Mouse (Mus musculus) 3134 (cell line): ENCODE measurements around the gene Trmt13.
"Not testable (repeated sequence)": the region's sequence is repeated elsewhere in the genome, so short reads cannot be mapped to it uniquely, and the experiment has no call there.

Source experiments
- DNase-seq: peaks from one replicate; pipeline ENCODE4 v3.0.0-alpha.2; 2011; ENCODE audit warnings: low spot score; ENCODE audit not compliant: insufficient read length; ENCODE audit errors: extremely low read depth

Trmt13 gene

DNA sequence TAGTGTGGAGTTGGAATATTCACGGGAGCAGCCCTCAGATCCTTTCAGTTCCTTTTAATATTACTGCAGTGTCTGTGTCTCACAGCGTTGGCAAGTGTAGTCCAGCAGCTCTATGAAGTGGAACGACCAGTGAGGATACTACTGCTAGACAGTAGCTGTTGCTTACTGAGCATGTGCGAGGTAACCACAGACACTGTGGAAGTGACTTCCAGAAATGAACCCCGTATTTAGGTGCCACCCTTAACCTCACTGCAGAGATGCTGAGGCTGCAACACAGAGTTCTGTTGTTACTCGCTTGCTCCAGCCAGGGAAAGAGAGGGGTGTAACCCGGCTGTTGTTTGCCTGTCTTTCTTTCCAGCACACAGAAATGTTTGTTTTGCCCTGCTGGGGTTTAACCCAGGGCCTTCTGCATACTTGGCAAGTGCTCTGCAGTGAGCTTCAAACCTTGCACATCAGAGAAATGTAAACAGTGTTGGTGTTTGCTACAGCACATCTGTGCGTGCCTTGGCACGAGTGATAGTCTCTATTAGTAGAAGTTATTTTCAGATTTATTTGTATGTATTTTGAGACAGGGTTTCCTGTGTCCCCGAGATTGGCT, at the start of gene Trmt13:
TSS of gene Trmt13 (minus strand) at position 293 of the 598 bp plus-strand sequence.
- no peak for DNase-seq

DNA sequence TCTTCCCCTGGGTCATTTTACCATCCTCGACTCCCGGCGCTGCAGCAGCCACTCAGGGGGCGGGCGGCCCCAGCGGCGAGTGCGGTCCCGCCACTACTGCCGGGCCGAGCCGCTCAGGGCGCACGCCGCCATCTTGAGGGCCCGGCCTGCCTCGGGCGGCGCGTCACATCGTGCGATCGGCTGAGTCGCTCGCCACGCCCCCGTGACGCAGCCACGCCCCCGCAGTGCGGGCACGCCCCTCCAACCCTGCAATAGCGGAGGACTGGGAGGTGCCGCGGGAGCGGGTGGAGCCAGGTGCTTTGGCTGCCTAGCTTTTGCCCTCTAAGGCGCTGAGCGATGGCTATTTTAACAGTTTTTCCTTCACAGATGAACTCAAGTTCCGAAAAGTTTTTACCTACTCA, 48.1 kb upstream of the Trmt13 start, which contains the start of gene Mfsd14a:
TSS of gene Mfsd14a (minus strand) at position 215 of the 401 bp plus-strand sequence.
- peak; percentile 98 for DNase-seq

DNA sequence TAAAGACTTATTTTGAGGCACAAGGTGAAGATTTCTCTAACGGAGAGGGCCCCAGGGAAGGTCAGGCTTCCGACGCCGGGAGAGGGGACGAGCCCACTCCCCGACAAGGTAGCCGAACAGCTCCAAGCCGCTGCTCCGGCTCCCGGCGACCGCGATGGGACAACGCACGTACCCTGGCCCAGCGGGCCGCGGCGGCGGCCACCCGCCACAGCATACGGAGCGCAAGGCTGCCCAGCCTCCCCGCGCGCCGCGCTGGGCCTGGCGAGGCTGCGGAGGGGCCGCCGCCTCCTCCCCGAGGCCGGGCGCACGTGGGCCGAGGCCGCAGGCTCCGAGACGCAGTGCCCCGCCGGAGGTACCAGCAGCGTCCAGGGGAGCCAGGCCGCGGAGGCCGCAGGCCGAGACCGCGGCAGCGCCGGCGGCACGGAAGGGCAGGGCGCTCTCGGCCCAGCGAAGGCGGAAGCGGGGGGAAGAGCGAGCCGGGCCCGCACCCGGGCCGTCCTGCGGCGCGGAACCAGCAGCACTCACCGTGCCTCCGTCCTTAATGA, 47.6 kb upstream of the Trmt13 start:
- DNase-seq: no peak

DNA sequence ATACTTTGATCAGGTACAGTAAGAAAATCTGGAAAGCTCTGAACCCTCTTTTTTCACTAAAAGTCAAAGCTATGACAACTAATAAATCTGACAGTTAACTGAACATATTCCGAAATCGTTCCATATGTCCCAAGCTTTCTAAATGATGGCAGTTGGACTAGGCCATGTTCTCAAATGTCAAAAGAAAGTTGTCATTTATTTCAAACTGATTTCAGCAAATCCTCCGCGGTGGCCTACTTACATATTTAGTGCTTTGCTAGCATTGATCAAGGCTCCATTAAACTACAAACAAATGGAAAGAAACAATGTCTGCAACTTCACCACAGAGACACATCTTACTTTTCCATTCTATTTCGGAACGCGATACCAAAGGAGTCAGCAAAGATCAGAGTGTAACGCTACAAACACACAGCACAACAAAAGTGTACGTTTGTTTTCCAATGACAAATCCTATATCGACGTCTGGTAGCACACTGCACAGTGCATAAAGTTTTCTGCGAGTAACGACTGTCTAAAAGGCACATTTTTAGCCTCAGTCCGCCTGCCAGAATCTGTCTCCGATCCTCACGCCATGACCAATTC, 47.0 kb upstream of the Trmt13 start:
- no peak for DNase-seq

DNA sequence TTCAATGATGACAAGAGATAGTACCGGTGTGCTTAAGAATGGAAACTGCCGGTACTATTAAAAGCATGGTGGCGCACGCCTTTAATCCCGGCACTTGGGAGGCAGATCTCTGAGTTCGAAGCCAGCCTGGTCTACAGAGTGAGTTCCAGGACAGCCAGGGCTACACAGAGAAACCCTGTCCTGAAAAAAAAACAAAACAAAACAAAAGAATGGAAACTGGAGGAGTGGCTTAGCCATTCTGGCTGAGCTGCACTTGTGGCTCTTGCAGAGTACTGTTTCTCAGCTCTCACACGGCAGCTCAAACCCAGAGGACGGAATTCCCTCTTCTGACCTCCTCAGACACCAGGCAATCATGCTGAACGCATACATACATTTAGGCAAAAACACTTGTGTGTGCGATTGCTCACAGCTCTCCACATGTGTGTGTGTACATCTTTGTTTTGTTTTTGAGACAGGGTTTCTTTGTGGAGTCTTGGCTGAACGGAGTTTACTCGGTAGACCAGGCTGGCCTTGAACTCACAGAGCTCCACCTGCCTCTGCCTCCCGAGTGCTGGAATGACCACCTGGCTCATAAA, 45.6 kb upstream of the Trmt13 start:
- no peak for DNase-seq

DNA sequence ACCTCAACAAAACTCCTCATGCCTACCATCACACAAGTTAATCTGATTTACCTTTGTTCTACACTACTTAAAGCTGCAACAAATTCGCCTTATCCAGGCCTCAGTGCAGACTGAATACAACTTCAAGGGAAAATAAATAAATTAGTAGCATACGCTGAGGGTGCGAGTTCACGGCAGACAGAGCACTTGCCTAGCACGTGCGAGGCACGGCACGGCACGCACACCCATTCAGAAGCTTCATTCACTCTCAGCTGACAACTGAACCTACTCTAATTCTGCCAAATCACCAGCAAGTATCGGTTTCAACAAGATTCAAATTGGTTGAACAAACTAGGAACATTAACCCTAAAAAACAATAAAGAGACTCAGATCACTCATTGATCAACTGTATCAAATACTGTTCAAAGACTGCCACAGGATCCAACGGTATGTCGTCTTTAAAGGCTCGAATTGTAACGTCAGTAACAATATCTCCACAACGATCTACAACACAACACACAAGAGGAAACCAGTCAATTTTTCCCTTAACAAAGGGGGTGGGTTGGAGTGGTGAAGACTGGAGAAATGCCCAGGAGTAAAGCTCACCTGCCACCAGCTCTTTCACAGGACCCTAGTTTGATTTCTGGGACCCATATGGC, 44.7 kb upstream of the Trmt13 start:
- no peak for DNase-seq

DNA sequence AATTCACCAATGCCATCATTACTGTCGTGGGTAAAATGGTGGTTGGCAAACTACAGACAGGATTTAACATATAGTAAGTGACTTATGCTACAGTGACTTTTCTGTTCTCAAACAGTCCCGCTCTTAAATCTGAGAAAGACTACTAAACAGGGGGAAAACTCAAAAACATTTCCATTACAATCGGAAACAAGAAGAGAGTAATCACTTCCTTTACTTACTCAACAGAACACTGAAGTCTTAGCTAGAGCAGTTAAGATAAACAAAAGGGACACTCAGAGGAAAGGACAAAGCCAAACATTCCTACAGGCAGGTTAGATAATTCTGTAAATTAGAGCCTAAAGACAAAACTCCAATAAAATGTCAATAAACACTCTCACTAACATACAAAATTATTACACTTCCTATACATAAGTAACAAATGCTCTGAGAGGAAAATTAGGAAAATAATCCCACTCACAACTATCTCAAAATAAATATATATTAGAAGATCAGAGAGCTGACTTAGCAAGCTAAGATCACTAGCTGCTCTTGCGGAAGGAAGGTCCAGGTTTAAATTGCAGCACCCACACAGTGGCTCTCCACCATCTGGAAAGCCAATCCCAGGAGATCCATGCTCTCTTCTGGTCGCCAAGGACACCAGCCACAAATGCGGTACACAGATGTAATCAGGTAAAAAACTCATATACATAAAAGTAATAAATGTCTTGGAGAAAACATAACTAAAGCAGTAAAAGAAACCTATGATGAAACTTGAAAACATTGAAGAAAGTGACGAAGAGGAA, 42.0 kb upstream of the Trmt13 start:
- DNase-seq: no peak

DNA sequence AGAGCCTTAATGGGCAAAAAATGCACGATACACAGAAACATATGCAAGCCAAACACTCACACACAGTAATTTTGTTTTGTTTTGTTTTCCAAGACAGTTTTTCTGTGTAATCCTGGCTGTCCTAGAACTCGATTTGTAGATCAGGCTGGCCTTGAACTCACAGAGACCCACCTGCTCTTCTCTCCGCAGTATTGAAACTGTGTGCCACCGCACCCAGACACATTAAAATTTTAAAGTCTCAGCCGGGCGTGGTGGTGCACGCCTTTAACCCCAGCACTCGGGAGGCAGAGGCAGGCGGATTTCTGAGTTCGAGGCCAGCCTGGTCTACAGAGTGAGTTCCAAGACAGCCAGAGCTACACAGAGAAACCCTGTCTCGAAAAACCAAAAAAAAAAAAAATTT, 39.7 kb upstream of the Trmt13 start:
- not testable (repeated sequence) for DNase-seq

DNA sequence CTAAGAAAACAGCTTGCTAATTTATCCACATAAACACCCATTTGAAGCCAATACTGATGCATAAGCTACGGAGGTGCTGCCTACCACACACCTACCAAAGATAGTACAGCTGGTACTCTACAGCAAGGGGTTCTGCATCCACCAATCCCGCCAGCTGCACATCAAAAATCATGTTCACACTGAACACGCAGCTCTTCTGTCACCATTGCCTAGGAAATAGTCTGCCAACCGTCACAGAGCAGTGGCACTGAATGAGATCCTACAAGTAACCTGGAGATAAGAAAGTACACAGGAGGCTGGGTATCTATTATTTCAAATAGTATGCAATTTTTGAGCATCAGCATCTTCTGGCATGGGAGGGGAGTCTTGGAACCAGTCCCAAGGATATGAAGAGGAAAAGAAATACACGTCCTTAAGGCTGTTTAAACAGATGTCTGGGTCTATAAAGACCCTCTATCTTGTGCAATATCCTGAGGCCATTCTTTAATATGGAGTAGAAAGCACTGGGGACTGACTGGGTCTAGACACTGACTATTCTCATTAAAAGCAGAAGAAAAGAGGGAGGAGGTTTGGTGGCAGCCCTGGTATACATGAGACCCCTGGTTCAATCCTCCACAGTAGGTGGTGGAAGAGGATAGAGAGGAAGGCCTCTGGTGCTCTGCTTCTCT, 39.0 kb upstream of the Trmt13 start:
- DNase-seq: no peak

DNA sequence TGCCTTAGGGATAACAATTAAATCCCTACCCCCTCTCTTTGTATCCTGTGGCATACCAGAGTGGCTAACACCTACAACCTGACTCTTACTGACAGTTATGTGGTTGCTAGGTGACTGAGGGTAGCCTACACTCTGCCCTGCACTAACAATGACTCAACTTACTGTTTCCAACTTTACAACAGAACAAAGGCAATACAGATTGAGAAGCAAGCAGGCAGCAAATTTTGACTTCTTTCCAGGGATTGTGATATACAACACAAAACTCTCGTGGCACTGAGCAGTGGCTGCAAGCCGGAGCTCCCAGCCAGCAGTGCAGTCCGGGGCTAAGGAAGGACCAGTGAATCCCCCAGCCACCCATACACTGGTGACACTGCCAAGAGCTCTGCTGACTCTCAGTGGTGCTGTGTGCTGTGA, 37.7 kb upstream of the Trmt13 start:
- DNase-seq: peak; percentile 48

DNA sequence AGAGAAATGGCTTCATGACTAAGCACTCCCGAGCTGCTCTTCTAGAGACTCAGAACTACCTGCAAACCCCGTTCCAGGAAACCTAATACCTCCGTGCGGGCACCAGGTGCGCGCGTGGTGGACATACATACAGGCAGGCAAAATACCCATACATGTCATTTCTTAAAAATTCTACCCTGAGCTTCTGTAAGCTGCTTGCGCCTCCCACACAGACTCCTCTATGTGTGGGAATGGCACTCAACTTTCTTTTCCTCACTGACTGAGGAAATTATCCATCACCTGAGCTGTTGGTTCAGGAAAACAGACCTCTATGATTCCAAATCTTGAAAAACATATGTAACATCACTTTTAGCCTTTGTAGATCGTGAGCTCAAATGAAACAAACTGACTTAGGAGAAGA, 36.3 kb upstream of the Trmt13 start:
- no peak for DNase-seq

DNA sequence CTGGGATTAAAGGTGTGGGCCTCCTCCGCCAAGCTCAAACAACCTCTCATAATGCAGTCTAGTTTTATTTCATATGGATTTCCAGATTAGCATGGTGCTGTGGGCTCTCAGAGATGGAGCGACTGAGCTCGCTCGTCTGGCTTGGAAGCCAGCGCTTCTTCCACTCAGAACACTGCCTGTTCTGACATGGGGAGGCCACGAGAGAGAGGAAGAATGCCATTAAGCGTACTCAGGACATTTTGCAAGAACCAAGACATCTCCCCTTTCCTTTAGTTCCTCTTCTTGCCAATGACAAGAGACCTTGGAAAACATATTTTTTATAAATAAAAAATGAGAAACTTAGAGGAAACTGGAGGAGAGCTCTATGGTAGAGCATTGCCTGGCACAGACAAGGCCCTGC, 34.4 kb upstream of the Trmt13 start:
- DNase-seq: no peak

DNA sequence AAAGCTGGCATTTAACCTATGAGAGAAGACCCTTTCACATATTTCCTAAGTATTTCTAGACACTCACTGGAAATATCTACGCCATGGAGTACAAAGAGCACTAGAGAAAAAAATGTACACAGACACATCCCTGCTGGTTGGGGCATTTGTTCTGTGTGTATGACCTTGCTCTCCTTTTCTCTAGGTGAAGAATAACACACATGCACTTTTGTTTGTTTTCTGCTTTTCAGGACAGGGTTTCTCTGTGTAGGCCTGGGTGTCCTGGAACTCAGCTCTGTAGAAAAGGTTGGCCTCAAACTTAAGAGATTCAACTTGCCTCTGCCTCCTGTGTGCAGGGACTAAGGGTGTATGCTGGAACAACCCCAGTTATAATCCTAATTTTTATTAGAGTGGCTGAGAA, 32.0 kb upstream of the Trmt13 start:
- no peak for DNase-seq

DNA sequence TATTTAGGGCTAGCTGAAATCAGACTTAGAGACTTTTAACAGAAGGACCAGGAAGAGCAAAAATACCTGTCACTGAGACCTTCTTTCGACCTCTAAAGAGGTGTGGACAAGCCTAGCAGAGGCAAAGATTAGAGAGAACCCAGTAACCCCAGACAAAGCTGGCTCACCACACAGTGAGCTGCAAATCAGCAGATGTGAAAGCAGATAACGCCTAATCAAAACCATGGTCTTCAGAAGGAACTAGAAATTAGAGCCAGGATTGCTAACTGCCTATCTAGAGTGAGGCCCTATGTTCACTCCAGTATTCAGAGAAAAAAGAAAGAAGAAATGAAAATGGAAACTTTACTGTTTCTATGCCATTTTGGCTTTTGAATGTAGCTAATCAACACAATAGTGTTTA, 28.0 kb upstream of the Trmt13 start:
- DNase-seq: no peak

DNA sequence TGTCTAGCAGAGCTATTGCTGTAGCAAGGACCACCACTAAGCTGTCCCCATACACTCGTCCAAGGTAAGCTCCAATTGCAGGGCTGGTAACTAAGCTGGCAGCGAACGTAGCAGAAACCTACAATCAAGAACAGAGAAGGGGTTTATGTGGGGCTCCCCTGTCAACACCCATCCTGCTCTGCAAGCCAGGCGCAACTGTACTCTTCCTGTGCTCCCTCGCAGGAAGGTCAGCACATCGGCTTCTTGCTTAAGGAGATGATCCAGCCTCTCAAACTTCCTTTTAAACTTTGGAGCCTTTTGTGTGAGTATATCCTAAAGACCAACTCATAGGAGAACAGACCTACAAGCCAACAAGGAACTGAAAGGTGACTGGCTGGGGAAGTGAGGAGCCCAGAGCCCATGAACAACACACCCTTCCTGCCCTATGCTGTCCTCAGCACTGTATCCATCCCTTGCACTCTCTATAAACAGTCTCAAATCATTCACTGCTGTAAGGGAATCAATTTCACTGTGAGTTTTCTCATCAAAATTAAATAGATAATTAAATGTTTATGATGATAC, 27.5 kb upstream of the Trmt13 start:
- DNase-seq: no peak

DNA sequence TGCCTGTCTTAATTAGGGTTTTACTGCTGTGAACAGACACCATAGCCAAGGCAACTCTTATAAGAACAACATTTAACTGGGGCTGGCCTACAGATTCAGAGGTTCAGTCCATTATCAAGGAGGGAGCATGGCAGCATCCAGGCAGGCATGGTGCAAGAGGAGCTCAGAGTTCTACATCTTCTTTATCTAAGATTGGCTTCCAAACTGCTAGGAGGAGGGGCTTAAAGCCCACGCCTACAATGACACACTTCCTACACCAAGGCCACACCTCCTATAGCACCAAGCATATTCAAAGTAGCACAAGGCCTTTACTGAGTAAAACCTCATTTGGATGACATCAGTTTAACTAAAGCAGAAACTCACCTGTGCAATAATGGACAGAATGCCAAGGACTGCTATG, 25.6 kb upstream of the Trmt13 start:
- DNase-seq: no peak

DNA sequence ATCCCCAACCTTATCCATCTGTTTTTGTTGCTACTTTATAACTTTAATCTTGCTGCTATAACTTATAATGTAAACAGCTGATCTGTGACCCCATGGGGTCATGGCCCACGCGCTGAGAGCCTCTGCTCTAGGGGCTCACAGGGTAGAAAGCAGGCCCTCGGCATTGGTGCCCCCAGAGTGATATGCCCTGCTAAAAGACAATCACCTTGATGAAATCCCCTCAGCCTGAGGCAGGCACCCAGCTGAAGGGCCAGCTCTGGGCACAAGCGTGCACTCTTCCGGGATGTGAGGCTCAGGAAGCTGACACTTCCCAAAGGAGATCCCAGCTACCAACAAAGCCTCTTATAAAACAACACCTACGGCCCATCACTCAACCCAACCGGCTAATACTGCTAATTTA, 24.2 kb upstream of the Trmt13 start:
- no peak for DNase-seq

DNA sequence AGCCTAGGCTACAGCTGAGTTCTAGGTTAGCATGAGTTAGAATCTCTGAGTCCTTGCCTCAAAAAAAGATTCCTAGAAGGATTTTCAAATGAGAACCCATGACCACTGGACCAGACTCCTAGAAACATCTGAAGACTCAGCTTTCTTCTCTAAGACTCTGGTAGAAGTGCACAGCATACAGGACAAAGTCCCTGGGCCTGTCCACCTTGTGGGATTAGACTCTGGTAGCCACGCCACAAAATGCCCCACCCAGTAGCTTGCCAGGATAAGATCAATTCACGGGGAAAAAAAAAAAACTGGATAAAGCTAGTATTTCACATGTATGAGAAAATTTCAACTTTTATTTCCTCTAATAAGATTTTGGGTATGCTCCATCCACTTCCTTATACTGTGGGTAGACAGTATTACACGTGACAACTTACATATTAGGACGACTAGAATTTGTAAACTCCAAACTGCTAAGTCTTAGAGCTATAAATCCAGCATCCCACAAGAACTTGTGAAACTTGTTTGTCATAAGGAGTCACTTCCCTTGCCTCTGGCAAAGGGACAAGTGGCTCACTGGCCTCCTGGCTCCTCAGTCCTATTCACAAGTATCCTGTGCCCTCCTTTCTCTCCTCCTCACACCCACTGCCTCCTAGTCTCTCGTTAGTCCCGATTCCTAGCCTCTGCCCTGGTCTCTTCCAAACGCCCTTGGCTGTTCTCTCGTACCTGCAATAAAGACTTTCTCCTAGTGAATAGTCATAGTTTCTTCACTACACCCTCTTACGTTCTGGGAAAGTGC, 23.5 kb upstream of the Trmt13 start:
- DNase-seq: no peak

DNA sequence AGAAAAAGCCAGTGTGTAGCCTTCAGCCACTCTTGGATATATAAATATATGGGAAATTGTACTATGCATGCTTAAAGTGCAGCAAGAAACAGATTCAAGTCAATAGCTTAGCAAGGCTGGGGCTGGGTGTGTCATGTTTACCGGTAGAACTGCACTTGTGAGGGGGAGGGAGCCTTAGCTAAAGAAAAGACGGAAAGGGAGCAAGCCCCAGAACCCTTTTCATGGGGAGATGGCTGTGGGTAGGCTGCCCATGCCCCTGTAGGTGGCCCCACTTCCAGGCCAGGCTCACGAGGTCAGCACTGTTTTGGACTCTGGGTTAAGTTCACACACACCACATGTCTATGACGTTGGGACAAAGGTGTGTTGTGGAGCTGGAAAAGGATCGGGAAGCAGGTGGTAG, 21.4 kb upstream of the Trmt13 start:
- no peak for DNase-seq
